Mouse (Mus musculus) ES-Bruce4 (cell line): ENCODE measurements around the gene Plin1.

ENCODE experiments used
- CTCF ChIP-seq: IDR thresholded peaks from one replicate; pipeline ENCODE4 v1.8.1; 2011; ENCODE audit warnings: low read depth, low read length
- EP300 ChIP-seq: IDR thresholded peaks from 2 replicates; pipeline ENCODE4 v1.6.1; 2011; ENCODE audit warnings: low read depth, low read length; ENCODE audit not compliant: insufficient read depth
- POLR2A ChIP-seq: IDR thresholded peaks from one replicate; pipeline ENCODE4 v1.8.1; 2011; ENCODE audit warnings: low read length; ENCODE audit not compliant: insufficient read depth

- TF ChIP-seq CTCF = no peak
- no peak for TF ChIP-seq POLR2A
- TF ChIP-seq EP300 = no peak
Observed at GRCm38 (mm10) chr7:79758176-79758575, 25.5 kb upstream of the Plin1 start.
